Mouse (Mus musculus): ENCODE measurements around the gene 1700020L24Rik. TPM values are rescaled to one million over a fixed set of nuclear protein-coding genes. Genes with fewer than 3 reads are reported as not detected.

1700020L24Rik gene
- polyA plus RNA-seq (2012; fragmentation: generic; extraction: Trizol): 1.5 TPM
- long read RNA-seq, experiment 1: 0 reads
- long read RNA-seq, experiment 2: 0 reads

DNA sequence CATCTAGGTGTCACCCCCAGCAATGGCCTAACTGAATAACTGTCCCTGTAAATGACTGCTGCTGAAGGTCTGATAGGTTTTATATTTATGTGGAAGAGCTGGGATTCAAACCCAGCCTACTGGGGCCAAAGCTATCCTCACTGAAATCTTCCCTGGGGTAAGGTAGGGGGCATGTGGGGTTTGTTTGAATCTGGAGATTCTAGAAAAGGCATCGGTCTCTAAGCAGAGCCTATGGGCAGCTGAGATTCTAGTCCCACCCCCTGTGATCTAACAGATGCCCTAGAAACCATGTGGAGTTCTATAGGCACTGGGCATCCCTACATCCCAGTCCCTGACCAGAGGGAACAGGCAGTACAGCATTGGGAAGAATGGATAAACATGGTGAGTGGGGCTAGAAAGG is at the start of gene 1700020L24Rik:
Gene 1700020L24Rik (plus strand): TSS at position 301 of the 400 bp plus-strand sequence.
- no peaks in the 10 kb centered on the region for H3K79me2 ChIP-seq (ENCODE audit: control insufficient read depth, insufficient read depth)
- no peak for TF ChIP-seq CEBPB (IDR thresholded peaks at IDR 0.05; ENCODE audit: low read depth)
- TF ChIP-seq MAX (IDR thresholded peaks at IDR 0.05): no peak
- TF ChIP-seq MYOG (IDR thresholded peaks at IDR 0.05; ENCODE audit: control insufficient read depth, extremely low read depth, insufficient read length): no peak
- no peak for TF ChIP-seq CTCF (IDR thresholded peaks at IDR 0.05; ENCODE audit: control insufficient read depth, insufficient read depth, insufficient read length)
- TF ChIP-seq USF1 (IDR thresholded peaks at IDR 0.05; ENCODE audit: low read depth): no peak
- TF ChIP-seq MYOD1 (IDR thresholded peaks at IDR 0.05; ENCODE audit: control insufficient read depth, insufficient read length, low read depth): no peak
- TF ChIP-seq FOSL1 (IDR thresholded peaks at IDR 0.05; ENCODE audit: insufficient read depth, low read length, poor library complexity, severe bottlenecking): no peak
- peaks cover 16% of the 10 kb centered on the region for H3K27me3 ChIP-seq (ENCODE audit: control insufficient read depth, insufficient read depth, insufficient read length)
- no peak within 1 kb of the TSS for H3ac ChIP-seq (ENCODE audit: control insufficient read depth, insufficient read length, low read depth)
- no peaks in the 10 kb centered on the region for H3K36me3 ChIP-seq (ENCODE audit: control insufficient read depth, insufficient read depth)
- no peak within 1 kb of the TSS for H3K4me3 ChIP-seq (ENCODE audit: insufficient read depth, poor library complexity, severe bottlenecking)
- no peaks in the 10 kb centered on the region for H3K79me3 ChIP-seq (ENCODE audit: low read depth)

GRCm38 (mm10) chr11:83393062-83393461 is 44.4 kb upstream of the 1700020L24Rik start:
- H3K36me3 ChIP-seq (ENCODE audit: control insufficient read depth, insufficient read depth): peaks cover 71% of the 10 kb centered on the region
- H3ac ChIP-seq (ENCODE audit: control insufficient read depth, insufficient read length, low read depth): no peak overlapping the region
- no peaks in the 10 kb centered on the region for H3K79me3 ChIP-seq (ENCODE audit: low read depth)
- H3K79me2 ChIP-seq (ENCODE audit: control insufficient read depth, insufficient read depth): no peaks in the 10 kb centered on the region
- no peaks in the 10 kb centered on the region for H3K27me3 ChIP-seq (ENCODE audit: control insufficient read depth, insufficient read depth, insufficient read length)
- H3K4me3 ChIP-seq (ENCODE audit: insufficient read depth, poor library complexity, severe bottlenecking): no peak overlapping the region
- TF ChIP-seq CEBPB (IDR thresholded peaks at IDR 0.05; ENCODE audit: low read depth) (no peak), MAX (IDR thresholded peaks at IDR 0.05) (no peak), CTCF (IDR thresholded peaks at IDR 0.05; ENCODE audit: control insufficient read depth, insufficient read depth, insufficient read length) (no peak), MYOG (IDR thresholded peaks at IDR 0.05; ENCODE audit: control insufficient read depth, extremely low read depth, insufficient read length) (no peak), FOSL1 (IDR thresholded peaks at IDR 0.05; ENCODE audit: insufficient read depth, low read length, poor library complexity, severe bottlenecking) (no peak), USF1 (IDR thresholded peaks at IDR 0.05; ENCODE audit: low read depth) (no peak), MYOD1 (IDR thresholded peaks at IDR 0.05; ENCODE audit: control insufficient read depth, insufficient read length, low read depth) (no peak)

GRCm38 (mm10) chr11:83394802-83395439 is 42.6 kb upstream of the 1700020L24Rik start:
- H3ac ChIP-seq (ENCODE audit: control insufficient read depth, insufficient read length, low read depth): no peak overlapping the region
- no peaks in the 10 kb centered on the region for H3K79me3 ChIP-seq (ENCODE audit: low read depth)
- no peak for TF ChIP-seq USF1 (IDR thresholded peaks at IDR 0.05; ENCODE audit: low read depth)
- TF ChIP-seq CTCF (IDR thresholded peaks at IDR 0.05; ENCODE audit: control insufficient read depth, insufficient read depth, insufficient read length): no peak
- no peak for TF ChIP-seq FOSL1 (IDR thresholded peaks at IDR 0.05; ENCODE audit: insufficient read depth, low read length, poor library complexity, severe bottlenecking)
- no peak for TF ChIP-seq MAX (IDR thresholded peaks at IDR 0.05)
- TF ChIP-seq MYOD1 (IDR thresholded peaks at IDR 0.05; ENCODE audit: control insufficient read depth, insufficient read length, low read depth): no peak
- TF ChIP-seq CEBPB (IDR thresholded peaks at IDR 0.05; ENCODE audit: low read depth): no peak
- no peak for TF ChIP-seq MYOG (IDR thresholded peaks at IDR 0.05; ENCODE audit: control insufficient read depth, extremely low read depth, insufficient read length)
- no peaks in the 10 kb centered on the region for H3K79me2 ChIP-seq (ENCODE audit: control insufficient read depth, insufficient read depth)
- H3K4me3 ChIP-seq (ENCODE audit: insufficient read depth, poor library complexity, severe bottlenecking): no peak overlapping the region
- H3K36me3 ChIP-seq (ENCODE audit: control insufficient read depth, insufficient read depth): peaks cover 76% of the 10 kb centered on the region
- no peaks in the 10 kb centered on the region for H3K27me3 ChIP-seq (ENCODE audit: control insufficient read depth, insufficient read depth, insufficient read length)

DNA sequence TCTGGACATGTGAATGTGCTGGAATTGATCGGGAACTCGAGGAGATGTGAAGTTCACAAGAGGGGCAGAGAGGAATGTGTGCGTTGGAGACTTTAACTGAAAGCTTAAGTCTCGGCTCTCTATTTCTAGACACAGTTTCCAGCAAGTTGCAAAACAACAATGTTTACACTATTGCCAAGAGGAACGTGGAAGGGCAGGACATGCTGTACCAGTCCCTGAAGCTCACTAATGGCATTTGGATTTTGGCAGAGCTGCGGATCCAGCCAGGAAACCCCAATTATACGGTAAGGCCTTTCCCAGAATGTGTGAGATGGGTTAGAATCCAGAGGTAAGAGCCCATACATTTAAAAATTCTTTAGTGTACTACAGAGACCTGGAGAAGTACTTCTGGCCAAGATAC is 39.9 kb upstream of the 1700020L24Rik start:
- Histone ChIP-seq H3K27me3 (ENCODE audit: control insufficient read depth, insufficient read depth, insufficient read length) (no peaks in the 10 kb centered on the region), H3K36me3 (ENCODE audit: control insufficient read depth, insufficient read depth) (peaks cover 83% of the 10 kb centered on the region), H3K79me2 (ENCODE audit: control insufficient read depth, insufficient read depth) (no peaks in the 10 kb centered on the region), H3K4me3 (ENCODE audit: insufficient read depth, poor library complexity, severe bottlenecking) (no peak overlapping the region), H3ac (ENCODE audit: control insufficient read depth, insufficient read length, low read depth) (no peak overlapping the region), H3K79me3 (ENCODE audit: low read depth) (no peaks in the 10 kb centered on the region)
- TF ChIP-seq MYOG (IDR thresholded peaks at IDR 0.05; ENCODE audit: control insufficient read depth, extremely low read depth, insufficient read length): no peak
- no peak for TF ChIP-seq USF1 (IDR thresholded peaks at IDR 0.05; ENCODE audit: low read depth)
- TF ChIP-seq FOSL1 (IDR thresholded peaks at IDR 0.05; ENCODE audit: insufficient read depth, low read length, poor library complexity, severe bottlenecking): no peak
- no peak for TF ChIP-seq CTCF (IDR thresholded peaks at IDR 0.05; ENCODE audit: control insufficient read depth, insufficient read depth, insufficient read length)
- TF ChIP-seq CEBPB (IDR thresholded peaks at IDR 0.05; ENCODE audit: low read depth): no peak
- TF ChIP-seq MAX (IDR thresholded peaks at IDR 0.05): no peak

DNA sequence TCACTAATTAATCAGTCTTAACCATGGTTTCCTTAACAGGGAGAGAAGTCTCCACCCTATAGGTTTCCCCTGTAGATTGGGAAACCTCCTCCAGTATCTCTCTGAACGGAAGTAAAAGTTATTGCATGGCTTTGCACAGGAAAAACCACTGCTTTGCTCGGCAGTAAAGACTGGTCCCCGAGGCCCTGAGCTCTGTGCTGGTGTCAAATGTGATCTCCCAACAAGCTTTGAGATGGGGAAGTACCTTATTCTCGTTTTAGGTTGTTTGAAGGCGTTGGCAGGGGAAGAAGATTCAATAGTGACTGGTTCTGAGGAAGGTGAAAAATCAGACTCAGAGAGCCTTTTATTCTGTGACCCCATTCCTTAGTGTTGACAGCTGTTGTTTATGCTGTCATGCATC is 38.8 kb upstream of the 1700020L24Rik start:
- H3K36me3 ChIP-seq (ENCODE audit: control insufficient read depth, insufficient read depth): peaks cover 83% of the 10 kb centered on the region
- H3K4me3 ChIP-seq (ENCODE audit: insufficient read depth, poor library complexity, severe bottlenecking): no peak overlapping the region
- no peak for TF ChIP-seq MYOG (IDR thresholded peaks at IDR 0.05; ENCODE audit: control insufficient read depth, extremely low read depth, insufficient read length)
- TF ChIP-seq MAX (IDR thresholded peaks at IDR 0.05): no peak
- no peak for TF ChIP-seq CEBPB (IDR thresholded peaks at IDR 0.05; ENCODE audit: low read depth)
- TF ChIP-seq USF1 (IDR thresholded peaks at IDR 0.05; ENCODE audit: low read depth): no peak
- TF ChIP-seq MYOD1 (IDR thresholded peaks at IDR 0.05; ENCODE audit: control insufficient read depth, insufficient read length, low read depth): no peak
- TF ChIP-seq CTCF (IDR thresholded peaks at IDR 0.05; ENCODE audit: control insufficient read depth, insufficient read depth, insufficient read length): no peak
- TF ChIP-seq FOSL1 (IDR thresholded peaks at IDR 0.05; ENCODE audit: insufficient read depth, low read length, poor library complexity, severe bottlenecking): no peak
- H3K27me3 ChIP-seq (ENCODE audit: control insufficient read depth, insufficient read depth, insufficient read length): no peaks in the 10 kb centered on the region
- no peak overlapping the region for H3ac ChIP-seq (ENCODE audit: control insufficient read depth, insufficient read length, low read depth)
- H3K79me2 ChIP-seq (ENCODE audit: control insufficient read depth, insufficient read depth): no peaks in the 10 kb centered on the region
- no peaks in the 10 kb centered on the region for H3K79me3 ChIP-seq (ENCODE audit: low read depth)
